Mouse (Mus musculus): ENCODE data around the gene Dock8. TPM values are rescaled to one million over a fixed set of nuclear protein-coding genes. Genes with fewer than 3 reads are reported as not detected.
"Not testable (repeated sequence)": the region's sequence is repeated elsewhere in the genome, so short reads cannot be mapped to it uniquely, and the experiment has no call there.

Dock8 gene
- polyA plus RNA-seq, 1 experiment from 2014 or later, result 0.55 TPM

DNA sequence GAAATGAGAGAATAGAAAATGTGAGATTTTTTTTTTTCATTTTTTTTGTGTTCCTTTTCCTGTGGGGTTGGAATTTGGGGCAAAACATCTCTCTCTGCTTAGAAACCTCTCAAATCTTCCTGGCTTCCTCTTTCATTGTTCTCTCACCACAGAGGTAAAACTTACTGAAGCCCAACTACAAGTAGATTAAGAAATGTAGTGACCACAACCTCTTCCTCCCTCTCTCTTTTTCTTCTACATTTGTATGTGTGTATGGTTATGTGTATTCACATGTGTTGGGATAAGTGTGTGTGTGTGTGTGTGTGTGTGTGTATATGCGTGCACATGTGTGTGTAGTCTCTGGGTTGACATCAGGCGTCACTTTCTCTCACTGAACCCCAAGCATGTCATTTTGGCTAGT is 9.2 kb downstream of the Dock8 start:
- H3K27ac ChIP-seq (ENCODE audit: low read depth, low read length), result no peak overlapping the region
- H3K4me2 ChIP-seq (ENCODE audit: low read length), result no peak overlapping the region
- H3K9me3 ChIP-seq (replicated peaks; ENCODE audit: control insufficient read depth, low read length), result no peaks in the 10 kb centered on the region
- peaks cover 5% of the 10 kb centered on the region; the same call in 1 of the 2 replicates for H3K4me1 ChIP-seq (ENCODE audit: control insufficient read depth, insufficient read depth, low read length)
- ATAC-seq (no peak), DNase-seq (ENCODE audit: low spot score) (no peak)
- H3K36me3 ChIP-seq (ENCODE audit: control insufficient read depth, insufficient read depth, low read length), result no peaks in the 10 kb centered on the region
- H3K27me3 ChIP-seq (replicated peaks; ENCODE audit: control insufficient read depth, insufficient read depth, low read length), result 0 out of 2 replicates have a peak, but pooled peaks cover 6% of the 10 kb centered on the region
- WGBS, result 82% methylated on average over 2 of the region's 2 CpGs
- H3K9ac ChIP-seq (ENCODE audit: low read length), result no peak overlapping the region
- H3K4me3 ChIP-seq (ENCODE audit: low read depth, low read length), result no peak overlapping the region

- no peaks in the 10 kb centered on the region for H3K27me3 ChIP-seq (replicated peaks; ENCODE audit: control insufficient read depth, insufficient read depth, low read length)
- ATAC-seq (no peak), DNase-seq (ENCODE audit: low spot score) (no peak)
- H3K4me1 ChIP-seq (ENCODE audit: control insufficient read depth, insufficient read depth, low read length), result no peaks in the 10 kb centered on the region
- no peaks in the 10 kb centered on the region for H3K9me3 ChIP-seq (replicated peaks; ENCODE audit: control insufficient read depth, low read length)
- H3K27ac ChIP-seq (ENCODE audit: low read depth, low read length), result no peak overlapping the region
- WGBS, result 92% methylated on average over 6 of the region's 6 CpGs
- no peak overlapping the region for H3K4me3 ChIP-seq (ENCODE audit: low read depth, low read length)
- H3K4me2 ChIP-seq (ENCODE audit: low read length), result no peak overlapping the region
- no peaks in the 10 kb centered on the region for H3K36me3 ChIP-seq (ENCODE audit: control insufficient read depth, insufficient read depth, low read length)
- no peak overlapping the region for H3K9ac ChIP-seq (ENCODE audit: low read length)
These were observed 23.4 kb downstream of the Dock8 start for GRCm38 (mm10) chr19:25022766-25023165.

DNA sequence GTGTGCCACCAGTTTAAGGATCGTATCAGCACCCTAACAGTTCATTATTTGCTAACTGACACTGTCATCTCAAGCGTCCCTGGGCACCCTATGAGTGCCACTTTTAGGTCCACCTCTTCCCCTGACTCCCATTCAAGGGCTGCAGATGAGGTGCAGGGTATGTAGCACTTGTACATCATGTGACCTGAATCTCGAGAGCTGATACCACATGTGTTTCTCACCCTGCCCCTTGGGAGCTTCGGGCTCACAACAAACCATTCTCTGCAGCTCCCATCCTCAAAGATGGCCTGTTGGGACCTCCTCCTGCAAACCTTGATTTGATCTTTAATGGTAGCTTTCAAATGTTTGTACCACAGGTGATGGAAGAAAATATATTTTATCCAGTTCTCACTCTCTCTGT is 32.4 kb downstream of the Dock8 start:
- no peaks in the 10 kb centered on the region for H3K27me3 ChIP-seq (replicated peaks; ENCODE audit: control insufficient read depth, insufficient read depth, low read length)
- no peaks in the 10 kb centered on the region for H3K9me3 ChIP-seq (replicated peaks; ENCODE audit: control insufficient read depth, low read length)
- H3K9ac ChIP-seq (ENCODE audit: low read length), result no peak overlapping the region
- no peak overlapping the region for H3K27ac ChIP-seq (ENCODE audit: low read depth, low read length)
- ATAC-seq (no peak), DNase-seq (ENCODE audit: low spot score) (no peak)
- H3K36me3 ChIP-seq (ENCODE audit: control insufficient read depth, insufficient read depth, low read length), result no peaks in the 10 kb centered on the region
- no peak overlapping the region for H3K4me3 ChIP-seq (ENCODE audit: low read depth, low read length)
- H3K4me2 ChIP-seq (ENCODE audit: low read length), result no peak overlapping the region
- no peaks in the 10 kb centered on the region for H3K4me1 ChIP-seq (ENCODE audit: control insufficient read depth, insufficient read depth, low read length)
- 83% methylated on average over 4 of the region's 4 CpGs for WGBS

DNA sequence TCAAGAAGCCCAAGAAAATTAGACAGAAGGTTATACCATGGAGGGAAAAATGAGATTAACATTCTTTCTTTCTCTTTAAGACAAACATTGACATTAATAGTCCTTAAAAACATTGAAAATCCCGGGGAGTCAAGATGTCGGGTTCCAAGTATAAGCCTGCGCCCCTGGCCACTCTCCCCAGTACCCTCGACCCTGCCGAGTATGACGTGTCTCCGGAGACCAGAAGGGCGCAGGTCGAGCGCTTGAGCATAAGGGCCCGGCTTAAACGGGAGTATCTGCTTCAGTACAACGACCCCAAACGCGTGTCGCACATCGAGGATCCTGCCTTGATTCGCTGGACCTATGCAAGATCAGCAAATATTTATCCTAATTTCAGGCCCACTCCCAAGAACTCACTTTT is 33.7 kb downstream of the Dock8 start:
- not testable (repeated sequence) for H3K4me1 ChIP-seq (ENCODE audit: control insufficient read depth, insufficient read depth, low read length); H3K9ac ChIP-seq (ENCODE audit: low read length); H3K4me2 ChIP-seq (ENCODE audit: low read length); DNase-seq (ENCODE audit: low spot score); H3K27ac ChIP-seq (ENCODE audit: low read depth, low read length); H3K9me3 ChIP-seq (replicated peaks; ENCODE audit: control insufficient read depth, low read length); ATAC-seq; H3K4me3 ChIP-seq (ENCODE audit: low read depth, low read length); H3K36me3 ChIP-seq (ENCODE audit: control insufficient read depth, insufficient read depth, low read length); H3K27me3 ChIP-seq (replicated peaks; ENCODE audit: control insufficient read depth, insufficient read depth, low read length)
- WGBS, result 86% methylated on average over 7 of the region's 18 CpGs

DNA sequence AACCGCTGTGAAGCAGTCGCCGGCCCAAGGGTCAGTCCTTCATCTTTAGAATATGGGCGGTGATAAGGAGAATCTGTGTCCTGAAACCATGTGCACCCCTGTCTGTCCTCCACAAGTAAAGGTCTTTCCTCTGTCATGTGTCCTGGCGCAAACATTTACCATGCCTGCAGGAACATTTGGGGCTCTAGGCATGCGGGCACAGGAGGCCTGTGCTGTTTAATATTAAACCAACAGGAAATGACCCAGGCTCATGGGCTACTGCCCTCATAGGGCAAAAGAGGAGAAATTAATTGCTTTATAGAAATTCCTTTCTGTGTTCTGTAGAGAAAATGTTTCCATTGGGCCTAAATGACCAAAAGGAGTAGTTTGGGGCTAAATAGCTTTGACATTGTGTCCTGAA is 36.5 kb downstream of the Dock8 start:
- H3K36me3 ChIP-seq (ENCODE audit: control insufficient read depth, insufficient read depth, low read length), result no peaks in the 10 kb centered on the region
- no peak for ATAC-seq
- no peak overlapping the region for H3K4me2 ChIP-seq (ENCODE audit: low read length)
- no peaks in the 10 kb centered on the region for H3K9me3 ChIP-seq (replicated peaks; ENCODE audit: control insufficient read depth, low read length)
- H3K9ac ChIP-seq (ENCODE audit: low read length), result no peak overlapping the region
- no peak overlapping the region for H3K27ac ChIP-seq (ENCODE audit: low read depth, low read length)
- no peaks in the 10 kb centered on the region for H3K4me1 ChIP-seq (ENCODE audit: control insufficient read depth, insufficient read depth, low read length)
- WGBS, result 95% methylated on average over 6 of the region's 6 CpGs
- H3K4me3 ChIP-seq (ENCODE audit: low read depth, low read length), result no peak overlapping the region
- no peaks in the 10 kb centered on the region for H3K27me3 ChIP-seq (replicated peaks; ENCODE audit: control insufficient read depth, insufficient read depth, low read length)
- DNase-seq (ENCODE audit: low spot score), result no peak

- WGBS, result 91% methylated on average over 5 of the region's 5 CpGs
- no peak overlapping the region for H3K9ac ChIP-seq (ENCODE audit: low read length)
- no peaks in the 10 kb centered on the region for H3K27me3 ChIP-seq (replicated peaks; ENCODE audit: control insufficient read depth, insufficient read depth, low read length)
- DNase-seq (ENCODE audit: low spot score) (no peak), ATAC-seq (no peak)
- H3K4me1 ChIP-seq (ENCODE audit: control insufficient read depth, insufficient read depth, low read length), result no peaks in the 10 kb centered on the region
- H3K9me3 ChIP-seq (replicated peaks; ENCODE audit: control insufficient read depth, low read length), result no peaks in the 10 kb centered on the region
- H3K4me3 ChIP-seq (ENCODE audit: low read depth, low read length), result no peak overlapping the region
- H3K27ac ChIP-seq (ENCODE audit: low read depth, low read length), result no peak overlapping the region
- no peaks in the 10 kb centered on the region for H3K36me3 ChIP-seq (ENCODE audit: control insufficient read depth, insufficient read depth, low read length)
- no peak overlapping the region for H3K4me2 ChIP-seq (ENCODE audit: low read length)
These were observed 37.5 kb downstream of the Dock8 start for GRCm38 (mm10) chr19:25036784-25037183.

DNA sequence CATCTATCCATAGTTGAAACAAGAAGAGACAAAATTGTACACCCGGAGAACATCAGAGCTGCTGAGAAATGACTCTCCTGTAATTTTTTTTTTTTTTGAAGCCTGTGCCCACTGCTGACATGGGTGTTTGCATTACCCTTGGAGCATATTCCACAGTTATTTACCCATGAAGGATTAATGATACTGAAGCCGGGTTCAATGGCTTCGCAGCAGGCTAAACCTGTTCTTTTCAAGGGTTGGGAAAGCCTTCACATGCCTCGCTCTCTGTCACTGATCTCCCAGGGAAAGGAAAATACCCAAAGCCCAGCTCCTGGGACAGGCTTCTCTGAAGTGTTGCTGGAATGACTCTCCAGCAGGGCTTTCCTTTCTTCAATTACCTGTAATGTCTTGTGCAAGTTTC is 37.9 kb downstream of the Dock8 start:
- WGBS, result 80% methylated on average over 4 of the region's 4 CpGs
- no peak overlapping the region for H3K27ac ChIP-seq (ENCODE audit: low read depth, low read length)
- DNase-seq (ENCODE audit: low spot score), result no peak
- H3K9me3 ChIP-seq (replicated peaks; ENCODE audit: control insufficient read depth, low read length), result no peaks in the 10 kb centered on the region
- H3K36me3 ChIP-seq (ENCODE audit: control insufficient read depth, insufficient read depth, low read length), result no peaks in the 10 kb centered on the region
- H3K4me2 ChIP-seq (ENCODE audit: low read length), result no peak overlapping the region
- H3K4me3 ChIP-seq (ENCODE audit: low read depth, low read length), result no peak overlapping the region
- H3K9ac ChIP-seq (ENCODE audit: low read length), result no peak overlapping the region
- ATAC-seq, result no peak
- no peaks in the 10 kb centered on the region for H3K27me3 ChIP-seq (replicated peaks; ENCODE audit: control insufficient read depth, insufficient read depth, low read length)
- no peaks in the 10 kb centered on the region for H3K4me1 ChIP-seq (ENCODE audit: control insufficient read depth, insufficient read depth, low read length)

DNA sequence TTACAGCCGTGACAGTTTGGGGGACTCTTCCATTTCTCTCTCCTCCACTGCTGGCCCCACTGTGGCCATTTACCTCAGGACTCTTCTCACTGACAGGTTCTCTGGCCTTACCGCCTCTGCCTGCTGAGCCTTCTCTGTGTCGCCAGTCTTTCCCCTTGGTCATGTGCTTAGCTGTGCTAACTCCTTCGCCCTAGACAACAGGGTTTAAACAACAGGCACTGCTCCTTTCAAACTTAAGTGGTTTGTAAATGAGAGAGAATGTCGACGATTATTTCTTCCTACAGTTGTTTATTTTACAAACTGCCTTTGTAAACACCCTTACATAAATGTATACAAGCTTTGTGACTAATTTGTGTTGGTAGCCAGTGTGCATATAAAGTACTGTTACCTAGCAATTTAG is 39.0 kb downstream of the Dock8 start:
- DNase-seq (ENCODE audit: low spot score), result no peak
- Histone ChIP-seq H3K27me3 (replicated peaks; ENCODE audit: control insufficient read depth, insufficient read depth, low read length) (no peaks in the 10 kb centered on the region), H3K9ac (ENCODE audit: low read length) (no peak overlapping the region), H3K9me3 (replicated peaks; ENCODE audit: control insufficient read depth, low read length) (no peaks in the 10 kb centered on the region), H3K27ac (ENCODE audit: low read depth, low read length) (no peak overlapping the region), H3K4me2 (ENCODE audit: low read length) (no peak overlapping the region), H3K4me3 (ENCODE audit: low read depth, low read length) (no peak overlapping the region), H3K36me3 (ENCODE audit: control insufficient read depth, insufficient read depth, low read length) (no peaks in the 10 kb centered on the region), H3K4me1 (ENCODE audit: control insufficient read depth, insufficient read depth, low read length) (no peaks in the 10 kb centered on the region)
- 42% methylated on average over 6 of the region's 6 CpGs for WGBS
- no peak for ATAC-seq

DNA sequence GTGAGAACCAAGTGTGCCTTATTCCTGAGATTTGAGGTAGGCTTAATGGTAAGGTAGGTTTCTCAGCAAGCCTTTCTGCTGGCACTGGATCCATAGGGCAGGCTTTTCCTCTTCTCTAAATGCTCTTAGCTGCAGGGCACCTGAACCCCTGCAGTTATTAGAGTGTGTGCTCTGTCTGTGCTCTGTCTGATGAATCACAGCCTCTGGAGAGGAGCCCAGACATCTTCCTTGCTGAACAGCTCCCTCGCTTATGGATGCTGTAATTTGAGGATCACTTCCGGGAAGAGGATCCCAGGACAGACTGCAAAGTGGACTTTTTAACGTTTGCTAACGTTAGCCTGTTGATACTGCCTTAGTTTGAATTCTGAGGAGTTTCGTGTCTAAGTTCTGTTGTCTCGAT is 41.9 kb downstream of the Dock8 start:
- Histone ChIP-seq H3K9me3 (replicated peaks; ENCODE audit: control insufficient read depth, low read length) (no peaks in the 10 kb centered on the region), H3K36me3 (ENCODE audit: control insufficient read depth, insufficient read depth, low read length) (no peaks in the 10 kb centered on the region), H3K9ac (ENCODE audit: low read length) (no peak overlapping the region), H3K27me3 (replicated peaks; ENCODE audit: control insufficient read depth, insufficient read depth, low read length) (no peaks in the 10 kb centered on the region), H3K4me2 (ENCODE audit: low read length) (no peak overlapping the region), H3K27ac (ENCODE audit: low read depth, low read length) (no peak overlapping the region), H3K4me1 (ENCODE audit: control insufficient read depth, insufficient read depth, low read length) (no peaks in the 10 kb centered on the region), H3K4me3 (ENCODE audit: low read depth, low read length) (no peak overlapping the region)
- no peak for DNase-seq (ENCODE audit: low spot score)
- WGBS, result 63% methylated on average over 6 of the region's 6 CpGs
- ATAC-seq, result no peak

Data from forebrain, embryonic 14.5 days (tissue).